Mouse (Mus musculus) forebrain, postnatal 0 days (tissue): ENCODE measurements around the gene Eml4. TPM values are rescaled to one million over a fixed set of nuclear protein-coding genes. Genes with fewer than 3 reads are reported as not detected.

Experiments
- ATAC-seq: fragments of 200-750 bp; cut with Nextera tagmentation; 2 replicates; pipeline ENCODE4 v1.8.0; 2017; ENCODE audit warnings: mild to moderate bottlenecking, moderate library complexity
- DNase-seq: peaks from one replicate; pipeline ENCODE4 v3.0.0-alpha.2; 2015
- H3K27ac ChIP-seq: fragments of 300-500 bp; sonication (generic); 2 replicates; pipeline ENCODE4 v1.5.1; 2014; ENCODE audit warnings: low read depth, mild to moderate bottlenecking, antibody characterized with exemption, low read length, moderate library complexity, mixed read lengths
- H3K27me3 ChIP-seq: fragments of 300-500 bp; sonication (generic); 2 replicates; pipeline ENCODE4 v1.6.1; 2014; ENCODE audit warnings: mild to moderate bottlenecking, low read length, mixed read lengths; ENCODE audit not compliant: insufficient read depth
- H3K36me3 ChIP-seq: fragments of 300-500 bp; sonication (generic); 2 replicates; pipeline ENCODE4 v1.6.1; 2014; ENCODE audit warnings: mild to moderate bottlenecking, moderate library complexity; ENCODE audit not compliant: insufficient read depth
- H3K4me1 ChIP-seq: fragments of 300-500 bp; sonication (generic); 2 replicates; pipeline ENCODE4 v1.6.1; 2014; ENCODE audit warnings: antibody characterized with exemption; ENCODE audit not compliant: insufficient read depth
- H3K4me2 ChIP-seq: fragments of 300-500 bp; sonication (generic); 2 replicates; pipeline ENCODE4 v1.6.1; 2014; ENCODE audit warnings: low read depth, mild to moderate bottlenecking, moderate library complexity
- H3K4me3 ChIP-seq: fragments of 300-500 bp; sonication (generic); 2 replicates; pipeline ENCODE4 v1.5.1; 2014; ENCODE audit warnings: low read depth, low read length, mixed read lengths
- H3K9ac ChIP-seq: fragments of 300-500 bp; sonication (generic); 2 replicates; pipeline ENCODE4 v1.6.1; 2014; ENCODE audit warnings: mild to moderate bottlenecking
- H3K9me3 ChIP-seq: fragments of 300-500 bp; sonication (generic); 2 replicates; pipeline ENCODE4 v1.6.1; 2016; ENCODE audit warnings: low read length
- CTCF ChIP-seq: sonication (generic); IDR thresholded peaks from 2 replicates; pipeline ENCODE4 v1.5.1; 2016; ENCODE audit warnings: antibody characterized with exemption, control low read depth, low read depth
- WGBS: fragments of 180-500 bp; shearing (Covaris S2); extraction: QIAGEN DNeasy Blood & Tissue Kit; methylation state at CpG from one replicate; pipeline ENCODE4 v1.1.7; 2014; 5-methylcytosine and 5-hydroxymethylcytosine counted together
- polyA plus RNA-seq: library from polyadenylated mRNA; unstranded; fragments of >200 nt; fragmentation: Nextera tagmentation; extraction: Ambion mirVana; gene quantifications from 2 replicates; pipeline ENCODE4 v1.2.1, GENCODE M21; 2015
- total RNA-seq: library from RNA; depleted of rRNA; stranded (reverse); fragments of >200 nt; gene quantifications from 2 replicates; pipeline ENCODE4 v1.2.3, GENCODE M21; 2014; rRNA removed

Gene Eml4
- total and polyA plus RNA-seq, 2 experiments from 2014 or later: 20.0 to 58.7 TPM

GRCm38 (mm10) chr17:83525596-83525995 lies 174.9 kb downstream of the Eml4 start:
- Histone ChIP-seq H3K9me3 (no peaks in the 10 kb centered on the region), H3K4me1 (0 out of 2 replicates have a peak, but pooled peaks cover 9% of the 10 kb centered on the region), H3K9ac (no peak overlapping the region), H3K36me3 (no peaks in the 10 kb centered on the region), H3K27me3 (no peaks in the 10 kb centered on the region), H3K27ac (no peak overlapping the region), H3K4me2 (no peak overlapping the region), H3K4me3 (no peak overlapping the region)
- WGBS: 3% methylated on average over 8 of the region's 8 CpGs
- no peak for ATAC-seq
- no peak for TF ChIP-seq CTCF
- DNase-seq: no peak

- H3K27me3 ChIP-seq: no peaks in the 10 kb centered on the region
- H3K9me3 ChIP-seq: no peaks in the 10 kb centered on the region
- DNase-seq (peak; percentile 18), ATAC-seq (peak; percentile 23; the same call in 1 of the 2 replicates)
- H3K27ac ChIP-seq: no peak overlapping the region
- WGBS: 12% methylated on average over 5 of the region's 5 CpGs
- no peak overlapping the region for H3K4me3 ChIP-seq
- no peak for TF ChIP-seq CTCF
- no peak overlapping the region for H3K9ac ChIP-seq
- no peaks in the 10 kb centered on the region for H3K36me3 ChIP-seq
- H3K4me1 ChIP-seq: 0 out of 2 replicates have a peak, but pooled peaks cover 9% of the 10 kb centered on the region
- no peak overlapping the region for H3K4me2 ChIP-seq
Observed at GRCm38 (mm10) chr17:83526091-83526561, 175.4 kb downstream of the Eml4 start.

GRCm38 (mm10) chr17:83526624-83527532 lies 176.1 kb downstream of the Eml4 start:
- no peak for TF ChIP-seq CTCF
- ATAC-seq (peak; percentile 75), DNase-seq (peak; percentile 30)
- H3K27me3 ChIP-seq: no peaks in the 10 kb centered on the region
- no peak overlapping the region for H3K27ac ChIP-seq
- no peak overlapping the region for H3K9ac ChIP-seq
- H3K4me2 ChIP-seq: no peak overlapping the region; the same call in 1 of the 2 replicates
- no peak overlapping the region for H3K4me3 ChIP-seq
- H3K9me3 ChIP-seq: no peaks in the 10 kb centered on the region
- H3K4me1 ChIP-seq: 0 out of 2 replicates have a peak, but pooled peaks cover 9% of the 10 kb centered on the region
- H3K36me3 ChIP-seq: no peaks in the 10 kb centered on the region
- WGBS: 27% methylated on average over 13 of the region's 13 CpGs

GRCm38 (mm10) chr17:83527651-83528381 lies 177.1 kb downstream of the Eml4 start:
- Histone ChIP-seq H3K4me2 (peak overlapping the region; percentile 10; the same call in 1 of the 2 replicates), H3K27ac (no peak overlapping the region), H3K4me3 (no peak overlapping the region), H3K9me3 (no peaks in the 10 kb centered on the region), H3K9ac (no peak overlapping the region; the same call in 1 of the 2 replicates), H3K4me1 (0 out of 2 replicates have a peak, but pooled peaks cover 9% of the 10 kb centered on the region), H3K36me3 (no peaks in the 10 kb centered on the region), H3K27me3 (no peaks in the 10 kb centered on the region)
- ATAC-seq (peak; percentile 18; the same call in 1 of the 2 replicates), DNase-seq (no peak)
- TF ChIP-seq CTCF: no peak
- 25% methylated on average over 17 of the region's 17 CpGs for WGBS

Other genes starting within 250 kb of the Eml4 start
- gene Pkdcc, start 135.6 kb upstream of the Eml4 start, total RNA-seq: 41.7 and 57.9 TPM in 2 replicates
- 3.8 and 4.1 TPM in 2 replicates for gene Pkdcc, start 135.6 kb upstream of the Eml4 start, polyA plus RNA-seq
- gene Cox7a2l, start 166.4 kb downstream of the Eml4 start, total RNA-seq: 343 and 363 TPM in 2 replicates
- 210 and 242 TPM in 2 replicates for gene Cox7a2l, start 166.4 kb downstream of the Eml4 start, polyA plus RNA-seq